In the genomic region with DNA sequence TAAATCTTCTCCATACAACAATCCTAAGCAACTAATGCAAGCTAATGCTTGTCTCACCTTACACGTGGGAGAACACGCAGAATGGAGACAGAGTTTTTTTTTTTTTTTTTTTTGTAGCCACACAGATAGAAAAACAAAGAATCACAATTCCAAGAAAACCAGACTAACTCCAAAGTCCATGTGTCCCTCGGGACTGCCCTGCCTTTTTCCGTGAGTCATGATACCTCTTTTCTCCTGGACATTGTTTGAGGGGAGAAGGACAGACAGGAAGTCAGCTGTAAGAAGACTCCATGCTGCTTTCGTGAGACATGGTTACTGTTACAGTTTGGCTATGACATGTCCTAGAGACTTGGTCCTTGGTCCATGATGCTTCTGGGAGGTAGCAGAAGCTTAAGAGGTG, we compare ENCODE assay signal across 25 mouse cellular contexts. TPM values are rescaled to one million over a fixed set of nuclear protein-coding genes. Genes with fewer than 3 reads are reported as not detected.
DNase-seq lines count a peak whose midpoint lies in the region; ATAC-seq and TF ChIP-seq lines count a peak whose summit lies in the region.
"Had no signal": no experiment of that assay in that cellular context is flagged by ENCODE, and none has a peak within 500 bp of the region (broad histone marks: within the 10 kb centered on the region; RNA-seq: fewer than 3 reads in every experiment).

No protein-coding gene starts in this region.

- no peak overlapping the region for H3K4me3 ChIP-seq in intestine, postnatal 0 days (ENCODE audit: low read depth, low read length)
- no peak overlapping the region for H3K4me3 ChIP-seq in intestine, embryonic 15.5 days (replicated peaks)
- H3K4me3 ChIP-seq in liver, adult 2 months (ENCODE audit: insufficient read depth, low read depth, low read length) = no peak overlapping the region
- no peak overlapping the region for H3K4me3 ChIP-seq in liver, postnatal 0 days (ENCODE audit: low read depth, low read length)
- no peak overlapping the region for H3K4me3 ChIP-seq in myocyte
- H3K4me3 ChIP-seq in forebrain, embryonic 13.5 days = no peak overlapping the region
- no peak overlapping the region for H3K4me3 ChIP-seq in limb, embryonic 10.5 days
- H3K4me3 ChIP-seq: embryonic facial prominence, embryonic 12.5 days; embryonic facial prominence, embryonic 15.5 days; forebrain, embryonic 15.5 days; heart, adult 2 months; heart, embryonic 12.5 days; heart, embryonic 15.5 days; hindbrain, embryonic 10.5 days; hindbrain, embryonic 13.5 days had no signal

- H3K36me3 ChIP-seq in intestine, postnatal 0 days (ENCODE audit: control insufficient read depth, insufficient read depth) = no peaks in the 10 kb centered on the region
- H3K36me3 ChIP-seq in intestine, embryonic 15.5 days = no peaks in the 10 kb centered on the region
- H3K36me3 ChIP-seq in liver, adult 2 months (ENCODE audit: control insufficient read depth, insufficient read depth, low read length) = no peaks in the 10 kb centered on the region
- H3K36me3 ChIP-seq in liver, postnatal 0 days (replicated peaks; ENCODE audit: insufficient read depth, low read length) = no peaks in the 10 kb centered on the region
- H3K36me3 ChIP-seq in myocyte (ENCODE audit: control insufficient read depth, insufficient read depth) = no peaks in the 10 kb centered on the region
- peaks cover 6% of the 10 kb centered on the region; the same call in 1 of the 2 replicates for H3K36me3 ChIP-seq in forebrain, embryonic 13.5 days (ENCODE audit: poor library complexity, severe bottlenecking)
- H3K36me3 ChIP-seq in limb, embryonic 10.5 days = no peaks in the 10 kb centered on the region
- H3K36me3 ChIP-seq: embryonic facial prominence, embryonic 12.5 days; embryonic facial prominence, embryonic 15.5 days; forebrain, embryonic 15.5 days; heart, embryonic 12.5 days; heart, embryonic 15.5 days; hindbrain, embryonic 10.5 days; hindbrain, embryonic 13.5 days had no signal

- no peaks in the 10 kb centered on the region for H3K27me3 ChIP-seq in intestine, postnatal 0 days (replicated peaks; ENCODE audit: control insufficient read depth, insufficient read depth, low read length)
- H3K27me3 ChIP-seq in intestine, embryonic 15.5 days (replicated peaks) = no peaks in the 10 kb centered on the region
- no peaks in the 10 kb centered on the region for H3K27me3 ChIP-seq in liver, adult 2 months (ENCODE audit: control insufficient read depth, insufficient read depth, low read length)
- no peaks in the 10 kb centered on the region for H3K27me3 ChIP-seq in liver, postnatal 0 days (ENCODE audit: insufficient read depth, low read length)
- H3K27me3 ChIP-seq in myocyte (ENCODE audit: control insufficient read depth, insufficient read depth, insufficient read length) = no peaks in the 10 kb centered on the region
- no peaks in the 10 kb centered on the region for H3K27me3 ChIP-seq in forebrain, embryonic 13.5 days
- H3K27me3 ChIP-seq in limb, embryonic 10.5 days (ENCODE audit: low read depth, poor library complexity, severe bottlenecking) = no peaks in the 10 kb centered on the region
- H3K27me3 ChIP-seq: embryonic facial prominence, embryonic 12.5 days; embryonic facial prominence, embryonic 15.5 days; forebrain, embryonic 15.5 days; heart, embryonic 12.5 days; heart, embryonic 15.5 days; hindbrain, embryonic 13.5 days had no signal

- no peak overlapping the region for H3K9ac ChIP-seq in intestine, postnatal 0 days (ENCODE audit: low read depth, low read length)
- no peak overlapping the region for H3K9ac ChIP-seq in intestine, embryonic 15.5 days
- H3K9ac ChIP-seq in liver, adult 2 months (ENCODE audit: low read depth, low read length) = no peak overlapping the region
- H3K9ac ChIP-seq in liver, postnatal 0 days (replicated peaks) = no peak overlapping the region
- H3K9ac ChIP-seq in forebrain, embryonic 13.5 days = no peak overlapping the region
- H3K9ac ChIP-seq: embryonic facial prominence, embryonic 12.5 days; embryonic facial prominence, embryonic 15.5 days; forebrain, embryonic 15.5 days; heart, embryonic 12.5 days; heart, embryonic 15.5 days; hindbrain, embryonic 13.5 days had no signal

- H3K79me2 ChIP-seq in liver, adult 2 months (ENCODE audit: control insufficient read depth, insufficient read depth, low read length) = no peaks in the 10 kb centered on the region
- H3K79me2 ChIP-seq in myocyte (ENCODE audit: control insufficient read depth, insufficient read depth) = no peaks in the 10 kb centered on the region

- H3K27ac ChIP-seq in intestine, postnatal 0 days (ENCODE audit: low read depth, low read length) = no peak overlapping the region
- H3K27ac ChIP-seq in intestine, embryonic 15.5 days = no peak overlapping the region
- H3K27ac ChIP-seq in liver, adult 2 months (replicated peaks; ENCODE audit: insufficient read depth, low read depth, low read length) = no peak overlapping the region
- H3K27ac ChIP-seq in liver, postnatal 0 days (ENCODE audit: low read depth) = no peak overlapping the region
- H3K27ac ChIP-seq in forebrain, embryonic 13.5 days = no peak overlapping the region
- H3K27ac ChIP-seq in limb, embryonic 10.5 days = no peak overlapping the region
- H3K27ac ChIP-seq: embryonic facial prominence, embryonic 12.5 days; embryonic facial prominence, embryonic 15.5 days; forebrain, embryonic 15.5 days; heart, adult 2 months; heart, embryonic 15.5 days; hindbrain, embryonic 10.5 days; hindbrain, embryonic 13.5 days had no signal

- no peaks in the 10 kb centered on the region for H3K4me1 ChIP-seq in intestine, postnatal 0 days (replicated peaks; ENCODE audit: control insufficient read depth, insufficient read depth, low read length)
- H3K4me1 ChIP-seq in intestine, embryonic 15.5 days (replicated peaks) = no peaks in the 10 kb centered on the region
- H3K4me1 ChIP-seq in liver, adult 2 months (ENCODE audit: control insufficient read depth, insufficient read depth, low read length) = peaks cover 4% of the 10 kb centered on the region; the same call in 1 of the 2 replicates
- no peaks in the 10 kb centered on the region for H3K4me1 ChIP-seq in liver, postnatal 0 days (ENCODE audit: insufficient read depth)
- no peaks in the 10 kb centered on the region for H3K4me1 ChIP-seq in forebrain, embryonic 13.5 days
- no peaks in the 10 kb centered on the region for H3K4me1 ChIP-seq in limb, embryonic 10.5 days
- H3K4me1 ChIP-seq: embryonic facial prominence, embryonic 12.5 days; embryonic facial prominence, embryonic 15.5 days; forebrain, embryonic 15.5 days; heart, embryonic 15.5 days had no signal

- TF ChIP-seq EP300 in liver, postnatal 0 days (IDR thresholded peaks at IDR 0.05; ENCODE audit: low read depth) = no peak

- DNase-seq in liver, adult 2 months (ENCODE audit: extremely low read depth, low read depth, low spot score) = peak; percentile 55
- no peak for DNase-seq in liver, postnatal 0 days
- DNase-seq in limb, embryonic 10.5 days (ENCODE audit: low spot score) = no peak
- DNase-seq: adrenal gland, adult 8-10 months; adrenal gland, postnatal 25 days; cerebellum, adult 18-20 months; cerebellum, adult 9-10 months; cerebellum, postnatal 14 days; gastrocnemius, postnatal 25 days; heart, adult 2 months; heart, postnatal 10 days; heart, postnatal 36 days had no signal

- no peak overlapping the region for H3ac ChIP-seq in myocyte (ENCODE audit: control insufficient read depth, insufficient read length)

- 66% methylated on average over 5 of the region's 5 CpGs for WGBS in intestine, postnatal 0 days
- 74% methylated on average over 5 of the region's 5 CpGs for WGBS in intestine, embryonic 15.5 days
- WGBS in liver, adult 2 months = 35% methylated on average over 5 of the region's 5 CpGs
- 64% methylated on average over 5 of the region's 5 CpGs for WGBS in liver, postnatal 0 days (ENCODE audit: insufficient replicate concordance)
- WGBS in forebrain, embryonic 13.5 days = 87% methylated on average over 5 of the region's 5 CpGs
- 87% methylated on average over 5 of the region's 5 CpGs for WGBS in limb, embryonic 10.5 days

- peak; percentile 57 for ATAC-seq in intestine, postnatal 0 days
- ATAC-seq in intestine, embryonic 15.5 days = no peak
- ATAC-seq in liver, postnatal 0 days = no peak
- no peak for ATAC-seq in forebrain, embryonic 13.5 days
- ATAC-seq: activated CD4-positive, CD25-positive, alpha-beta regulatory T cell, adult 4 months; forebrain, embryonic 15.5 days; hindbrain, embryonic 16.5 days had no signal

- no peak for TF ChIP-seq POLR2A in liver, adult 2 months (IDR thresholded peaks at IDR 0.05; ENCODE audit: extremely low read depth, insufficient read depth, low read length)
- no peak for TF ChIP-seq POLR2A in myocyte (IDR thresholded peaks at IDR 0.05; ENCODE audit: insufficient read length, low read depth)

- TF ChIP-seq CTCF in intestine, postnatal 0 days (IDR thresholded peaks at IDR 0.05; ENCODE audit: low read depth) = no peak
- TF ChIP-seq CTCF in liver, adult 2 months (IDR thresholded peaks at IDR 0.05; ENCODE audit: low read depth, low read length) = no peak
- no peak for TF ChIP-seq CTCF in liver, postnatal 0 days (IDR thresholded peaks at IDR 0.05; ENCODE audit: low read depth)

- H3K9me3 ChIP-seq in intestine, postnatal 0 days (ENCODE audit: control insufficient read depth) = no peaks in the 10 kb centered on the region
- no peaks in the 10 kb centered on the region for H3K9me3 ChIP-seq in intestine, embryonic 15.5 days
- H3K9me3 ChIP-seq in liver, postnatal 0 days (ENCODE audit: low read length) = no peaks in the 10 kb centered on the region
- no peaks in the 10 kb centered on the region for H3K9me3 ChIP-seq in forebrain, embryonic 13.5 days (replicated peaks)
- no peaks in the 10 kb centered on the region for H3K9me3 ChIP-seq in limb, embryonic 10.5 days (replicated peaks)
- H3K9me3 ChIP-seq: embryonic facial prominence, embryonic 12.5 days; embryonic facial prominence, embryonic 15.5 days; forebrain, embryonic 15.5 days; heart, embryonic 12.5 days; heart, embryonic 15.5 days; hindbrain, embryonic 10.5 days; hindbrain, embryonic 13.5 days had no signal

- H3K4me2 ChIP-seq in intestine, postnatal 0 days (replicated peaks; ENCODE audit: low read depth) = no peak overlapping the region
- no peak overlapping the region for H3K4me2 ChIP-seq in intestine, embryonic 15.5 days (replicated peaks)
- no peak overlapping the region for H3K4me2 ChIP-seq in liver, postnatal 0 days (ENCODE audit: low read depth, low read length)
- H3K4me2 ChIP-seq in myocyte (ENCODE audit: low read depth) = peak overlapping the region; percentile 27
- H3K4me2 ChIP-seq in forebrain, embryonic 13.5 days = no peak overlapping the region
- H3K4me2 ChIP-seq: embryonic facial prominence, embryonic 12.5 days; embryonic facial prominence, embryonic 15.5 days; forebrain, embryonic 15.5 days; heart, embryonic 12.5 days; heart, embryonic 15.5 days; hindbrain, embryonic 13.5 days had no signal

RNA-seq across cellular contexts. Expression of a gene that starts 32.3 kb away (rescaled TPM):
- 0.48 and 0.53 TPM in 2 replicates for polyA plus RNA-seq in intestine, postnatal 0 days (2015; fragmentation: Nextera tagmentation; extraction: Ambion mirVana)
- polyA plus RNA-seq in intestine, embryonic 15.5 days (2015; fragmentation: Nextera tagmentation; extraction: Ambion mirVana) = 0.54 and 0.63 TPM in 2 replicates
- total RNA-seq in liver, adult 2 months (2014; rRNA removed) = 1.1 and 1.3 TPM in 2 replicates
- 0.81 and 0.90 TPM in 2 replicates for polyA plus RNA-seq in liver, adult 2 months (2012; rRNA removed)
- polyA plus RNA-seq in liver, postnatal 0 days (2015; fragmentation: Nextera tagmentation; extraction: Ambion mirVana) = 0.22 and 0.32 TPM in 2 replicates
- polyA plus RNA-seq in myocyte (2012; fragmentation: generic; extraction: Trizol) = 0.23 TPM
- polyA plus RNA-seq in forebrain, embryonic 13.5 days (2015; fragmentation: Nextera tagmentation; extraction: Ambion mirVana) = 4.2 and 4.8 TPM in 2 replicates
- polyA plus RNA-seq in limb, embryonic 10.5 days (2016; fragmentation: Nextera tagmentation; extraction: Ambion mirVana) = 1.6 and 1.7 TPM in 2 replicates

RNA-seq across cellular contexts. Expression of a gene that starts 33.2 kb away (rescaled TPM):
- 54.5 and 63.0 TPM in 2 replicates for polyA plus RNA-seq in intestine, postnatal 0 days (2015; fragmentation: Nextera tagmentation; extraction: Ambion mirVana)
- 235 and 254 TPM in 2 replicates for polyA plus RNA-seq in intestine, embryonic 15.5 days (2015; fragmentation: Nextera tagmentation; extraction: Ambion mirVana)
- total RNA-seq in liver, adult 2 months (2014; rRNA removed) = 350 and 447 TPM in 2 replicates
- polyA plus RNA-seq in liver, adult 2 months (2012; rRNA removed) = 99.8 and 112 TPM in 2 replicates
- polyA plus RNA-seq in liver, postnatal 0 days (2015; fragmentation: Nextera tagmentation; extraction: Ambion mirVana) = 81.2 and 94.7 TPM in 2 replicates
- 68.3 TPM for polyA plus RNA-seq in myocyte (2012; fragmentation: generic; extraction: Trizol)
- 322 and 362 TPM in 2 replicates for polyA plus RNA-seq in forebrain, embryonic 13.5 days (2015; fragmentation: Nextera tagmentation; extraction: Ambion mirVana)
- 195 and 225 TPM in 2 replicates for polyA plus RNA-seq in limb, embryonic 10.5 days (2016; fragmentation: Nextera tagmentation; extraction: Ambion mirVana)
